Comparison of ENCODE assay signal across 8 mouse cellular contexts in the genomic region with DNA sequence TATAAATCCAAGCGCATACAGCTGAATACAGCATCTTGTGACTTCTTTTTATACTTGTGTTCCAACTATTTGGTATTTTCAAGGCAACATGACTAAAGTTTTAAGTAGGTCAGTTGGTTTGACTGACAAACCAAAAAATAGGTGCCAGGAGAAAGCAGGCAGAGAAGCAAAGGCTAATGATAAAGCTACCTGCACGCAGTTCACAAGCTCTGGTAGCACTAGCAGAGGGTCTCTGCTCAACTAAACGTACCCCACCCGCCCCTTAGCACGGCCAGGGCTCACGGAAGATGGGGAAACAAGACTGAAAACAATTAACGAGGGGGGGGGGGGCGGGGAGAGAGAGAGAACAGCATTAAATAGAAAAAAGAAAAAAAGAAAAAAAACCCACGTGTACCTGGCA. TPM values are rescaled to one million over a fixed set of nuclear protein-coding genes. Genes with fewer than 3 reads are reported as not detected.
DNase-seq lines count a peak whose midpoint lies in the region; TF ChIP-seq lines count a peak whose summit lies in the region.

No protein-coding gene starts in this region.

- peak overlapping the region; percentile 92 for H3K9ac ChIP-seq in MEL (ENCODE audit: control insufficient read depth, low read depth, low read length, poor library complexity, severe bottlenecking)

- no peaks in the 10 kb centered on the region for H3K9me3 ChIP-seq in heart, embryonic 10.5 days
- no peaks in the 10 kb centered on the region for H3K9me3 ChIP-seq in MEL (replicated peaks; ENCODE audit: insufficient read depth, low read length)
- H3K9me3 ChIP-seq in hindbrain, embryonic 10.5 days, result no peaks in the 10 kb centered on the region
- no peaks in the 10 kb centered on the region for H3K9me3 ChIP-seq in midbrain, embryonic 10.5 days (replicated peaks)

- no peak for TF ChIP-seq POLR2A in MEL (IDR thresholded peaks at IDR 0.05; ENCODE audit: control insufficient read depth in 1 of 2, insufficient read depth in 1 of 2, low read depth in 1 of 2, low read length in 2 of 2, poor library complexity in 1 of 2)

- peak overlapping the region; percentile 85 for H3K4me3 ChIP-seq in heart, embryonic 10.5 days
- H3K4me3 ChIP-seq in MEL (ENCODE audit: control insufficient read depth in 1 of 2, insufficient read depth in 1 of 2, low read depth in 2 of 2, low read length in 2 of 2), result peak overlapping the region; percentile 82 to 87; a peak in 3 of 4 replicates
- H3K4me3 ChIP-seq in hindbrain, embryonic 10.5 days, result peak overlapping the region; percentile 88
- H3K4me3 ChIP-seq in midbrain, embryonic 10.5 days, result peak overlapping the region; percentile 90

- no peak for TF ChIP-seq CTCF in MEL (IDR thresholded peaks at IDR 0.05 in 2 of 3, conservative IDR thresholded peaks at IDR 0.05 in 1 of 3; ENCODE audit: control insufficient read depth in 1 of 3, insufficient read depth in 1 of 3, low read depth in 2 of 3, low read length in 3 of 3, poor library complexity in 1 of 3, severe bottlenecking in 1 of 3)

- no peaks in the 10 kb centered on the region for H3K27me3 ChIP-seq in heart, embryonic 10.5 days (ENCODE audit: insufficient read depth, poor library complexity, severe bottlenecking)
- no peaks in the 10 kb centered on the region for H3K27me3 ChIP-seq in MEL (ENCODE audit: control insufficient read depth in 1 of 2, insufficient read depth in 2 of 2, low read length in 2 of 2)
- no peaks in the 10 kb centered on the region for H3K27me3 ChIP-seq in hindbrain, embryonic 10.5 days (ENCODE audit: insufficient read depth, poor library complexity, severe bottlenecking)
- H3K27me3 ChIP-seq in midbrain, embryonic 10.5 days (ENCODE audit: low read depth, poor library complexity, severe bottlenecking), result peaks cover 17% of the 10 kb centered on the region

- H3K4me1 ChIP-seq in heart, embryonic 10.5 days, result peaks cover 12% of the 10 kb centered on the region
- peaks cover 3 to 10% of the 10 kb centered on the region in 2 experiments for H3K4me1 ChIP-seq in MEL (ENCODE audit: control insufficient read depth in 1 of 2, insufficient read depth in 2 of 2, low read length in 2 of 2)
- peaks cover 18% of the 10 kb centered on the region for H3K4me1 ChIP-seq in hindbrain, embryonic 10.5 days (replicated peaks)
- H3K4me1 ChIP-seq in midbrain, embryonic 10.5 days, result peaks cover 16% of the 10 kb centered on the region

- no peak for DNase-seq in heart, embryonic 10.5 days (ENCODE audit: low spot score)
- DNase-seq in heart, adult 9 months (ENCODE audit: low spot score in 2 of 2), result no peak
- DNase-seq in MEL (ENCODE audit: low read depth, low spot score), result no peak
- no peak for DNase-seq in hindbrain, embryonic 10.5 days (ENCODE audit: low spot score)
- DNase-seq in midbrain, embryonic 10.5 days (ENCODE audit: low spot score), result no peak
- no peak for DNase-seq in retina, embryonic 14.5 days (ENCODE audit: low spot score)
- no peak for DNase-seq in T-cell, adult 2 months (ENCODE audit: low spot score)
- DNase-seq in left cerebral cortex, adult 9 months (ENCODE audit: low spot score in 2 of 2), result no peak

- no peak for TF ChIP-seq EP300 in MEL (IDR thresholded peaks at IDR 0.05; ENCODE audit: low read depth in 1 of 2, low read length in 2 of 2)

- TF ChIP-seq RAD21 in MEL (IDR thresholded peaks at IDR 0.05; ENCODE audit: low read depth, low read length), result no peak

- peaks cover 6% of the 10 kb centered on the region; the same call in 1 of the 2 replicates for H3K79me2 ChIP-seq in MEL (ENCODE audit: control insufficient read depth, insufficient read depth, low read length, poor library complexity)

- no peaks in the 10 kb centered on the region for H3K36me3 ChIP-seq in heart, embryonic 10.5 days
- H3K36me3 ChIP-seq in MEL (ENCODE audit: control insufficient read depth in 1 of 2, insufficient read depth in 2 of 2, low read length in 2 of 2), result peaks cover 0 to 9% of the 10 kb centered on the region in 2 experiments; a peak in 2 of 4 replicates
- H3K36me3 ChIP-seq in hindbrain, embryonic 10.5 days, result no peaks in the 10 kb centered on the region
- no peaks in the 10 kb centered on the region for H3K36me3 ChIP-seq in midbrain, embryonic 10.5 days

- WGBS in heart, embryonic 10.5 days, result 11% methylated on average over 8 of the region's 9 CpGs
- 18% methylated on average over 8 of the region's 9 CpGs for WGBS in hindbrain, embryonic 10.5 days
- WGBS in midbrain, embryonic 10.5 days, result 17% methylated on average over 8 of the region's 9 CpGs

- H3K27ac ChIP-seq in heart, embryonic 10.5 days, result no peak overlapping the region
- no peak overlapping the region for H3K27ac ChIP-seq in MEL (ENCODE audit: control insufficient read depth, low read depth, low read length)
- H3K27ac ChIP-seq in hindbrain, embryonic 10.5 days, result no peak overlapping the region
- no peak overlapping the region for H3K27ac ChIP-seq in midbrain, embryonic 10.5 days (replicated peaks)

TF ChIP-seq in MEL, 35 proteins besides CTCF, POLR2A, EP300 and RAD21:
- TF ChIP-seq ZKSCAN1 (IDR thresholded peaks at IDR 0.05; ENCODE audit: low read depth, low read length) (no peak), GATA1 (IDR thresholded peaks at IDR 0.05; ENCODE audit: low read depth, low read length) (no peak), NRF1 (IDR thresholded peaks at IDR 0.05; ENCODE audit: insufficient read depth, low read depth, low read length, poor library complexity, severe bottlenecking) (no peak), ETS1 (IDR thresholded peaks at IDR 0.05; ENCODE audit: low read depth, low read length) (no peak), BHLHE40 (IDR thresholded peaks at IDR 0.05; ENCODE audit: borderline replicate concordance, low read depth, low read length) (no peak), MAZ (IDR thresholded peaks at IDR 0.05; ENCODE audit: low read depth, low read length) (0 out of 2 replicates have a peak, but pooled peaks have one; percentile 18)

RNA-seq across cellular contexts. Expression of a gene that starts 0.9 kb away (rescaled TPM):
- polyA plus RNA-seq in heart, embryonic 10.5 days (2016; fragmentation: Nextera tagmentation; extraction: Ambion mirVana), result 7.2 and 9.3 TPM in 2 replicates
- 5.1 and 6.2 TPM in 2 replicates for total RNA-seq in MEL (2012; rRNA removed)
- polyA plus RNA-seq in MEL (2012; ENCODE audit: insufficient read depth in 1 of 2, insufficient read length in 2 of 2, low read depth in 1 of 2, low replicate concordance in 2 of 2, missing spikeins in 1 of 2), result 1 to 10 TPM in 1 of 2 experiments, not detected in 1; 5.6 TPM
- polyA plus RNA-seq in hindbrain, embryonic 10.5 days (2016; fragmentation: Nextera tagmentation; extraction: Ambion mirVana), result 12.7 and 12.8 TPM in 2 replicates
- 11.5 TPM in 2 replicates for polyA plus RNA-seq in midbrain, embryonic 10.5 days (2016; fragmentation: Nextera tagmentation; extraction: Ambion mirVana)
